Mouse (Mus musculus): ENCODE measurements around the gene Gm28051.

Gm28051 gene

DNA sequence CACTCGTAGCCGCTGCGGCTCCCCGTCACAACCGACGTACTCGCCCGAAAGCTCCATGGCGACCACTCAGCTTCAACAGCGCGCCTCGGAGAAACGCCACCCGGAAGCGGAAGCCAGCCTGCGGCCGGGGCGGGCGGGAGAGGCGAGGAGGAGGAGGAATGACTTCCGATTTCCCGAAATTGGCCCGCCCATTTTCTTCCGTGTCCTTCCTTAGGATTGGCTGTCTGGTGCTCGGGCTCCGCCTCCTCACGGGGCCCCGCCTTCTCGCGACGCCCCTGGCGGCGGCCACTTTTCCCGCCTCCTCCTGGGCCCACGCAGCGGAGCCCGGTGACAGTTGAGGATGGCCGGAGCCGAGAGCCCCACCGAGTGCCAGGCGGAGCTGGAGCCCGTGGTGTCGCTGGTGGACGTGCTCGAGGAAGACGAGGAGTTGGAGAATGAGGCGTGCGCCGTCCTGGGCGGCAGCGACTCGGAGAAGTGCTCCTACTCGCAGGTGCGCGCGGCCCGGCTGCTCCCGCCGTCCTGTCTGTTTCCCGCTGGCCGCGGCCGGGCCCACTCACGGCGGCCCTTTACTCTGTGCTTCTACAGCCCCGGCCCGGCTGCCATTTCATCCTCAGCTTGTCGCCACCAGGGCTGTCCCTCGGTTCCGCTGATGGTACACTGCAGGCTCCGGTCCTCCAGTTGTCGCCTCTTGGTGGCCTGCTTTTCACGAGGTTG is at the start of gene Gm28051, which contains the start of the genes Gon7 and Ubr7:
Gm28051 (minus strand) TSS at position 77 of the 714 bp plus-strand sequence.
Gon7 (minus strand) TSS at position 115 of the 714 bp plus-strand sequence.
Ubr7 (plus strand) TSS at position 279 of the 714 bp plus-strand sequence.
- TF ChIP-seq GATA4 (IDR thresholded peaks at IDR 0.05; ENCODE audit: insufficient replicate concordance, low read length), result no peak

- TF ChIP-seq GATA4 (IDR thresholded peaks at IDR 0.05; ENCODE audit: insufficient replicate concordance, low read length), result no peak
These were observed 42.0 kb upstream of the Gm28051 start for GRCm38 (mm10) chr12:102799528-102799927.

- no peak for TF ChIP-seq GATA4 (IDR thresholded peaks at IDR 0.05; ENCODE audit: insufficient replicate concordance, low read length)
These were observed 30.4 kb upstream of the Gm28051 start for GRCm38 (mm10) chr12:102787927-102788326.

DNA sequence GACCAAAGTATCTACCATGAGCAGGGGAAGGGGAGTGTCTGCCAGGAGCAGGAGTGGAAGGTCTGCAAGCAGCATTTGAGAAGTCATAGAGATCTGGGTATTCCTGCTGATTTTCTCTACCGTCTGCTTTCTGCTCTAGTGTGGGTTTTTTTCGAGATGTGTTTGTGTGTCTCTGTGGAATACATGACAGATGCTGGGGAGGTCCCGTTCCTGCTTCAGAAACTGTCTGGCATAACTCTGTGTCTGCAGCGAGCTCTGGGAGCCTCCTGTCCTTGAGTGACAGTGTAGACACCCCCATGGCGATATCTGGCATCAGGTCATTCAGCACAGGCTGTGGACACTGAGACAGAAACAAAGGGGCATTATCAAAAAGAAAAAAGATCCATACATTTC is 28.0 kb upstream of the Gm28051 start:
- no peak for TF ChIP-seq GATA4 (IDR thresholded peaks at IDR 0.05; ENCODE audit: insufficient replicate concordance, low read length)

DNA sequence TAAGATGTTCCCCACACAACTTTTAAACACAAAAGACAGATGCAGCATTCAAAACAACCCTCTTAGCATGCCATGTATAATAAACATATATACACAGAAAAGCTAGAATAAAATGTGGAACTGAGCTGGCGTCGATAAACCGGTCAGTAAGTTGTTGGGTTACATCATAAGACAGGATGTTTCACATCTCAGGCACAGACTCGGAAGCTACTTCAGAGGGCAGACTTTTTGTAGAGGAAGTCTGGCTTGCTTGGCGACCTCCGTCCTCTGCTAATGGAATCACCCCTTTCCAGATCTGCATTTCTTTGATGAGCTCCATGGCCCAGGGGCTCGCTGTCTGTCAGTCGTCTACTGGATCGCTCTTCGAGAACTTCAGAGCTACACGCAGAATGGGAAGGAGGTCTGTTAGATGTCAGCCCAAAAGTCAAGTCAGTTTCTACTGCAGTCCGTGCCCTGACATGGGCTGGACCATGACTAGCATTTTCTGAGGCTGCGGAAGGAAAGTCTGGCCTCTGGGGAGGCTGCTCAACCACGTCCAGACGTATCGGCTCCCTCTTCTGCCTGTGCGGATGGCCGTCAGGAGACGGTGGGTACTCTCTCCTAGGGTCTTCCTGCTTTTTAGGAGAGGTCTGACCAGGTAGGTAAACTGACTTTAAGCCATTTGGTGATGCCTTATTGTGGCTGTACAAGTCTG is 27.5 kb upstream of the Gm28051 start:
- no peak for TF ChIP-seq GATA4 (IDR thresholded peaks at IDR 0.05; ENCODE audit: insufficient replicate concordance, low read length)

- TF ChIP-seq GATA4 (IDR thresholded peaks at IDR 0.05; ENCODE audit: insufficient replicate concordance, low read length), result no peak
These were observed 25.3 kb upstream of the Gm28051 start for GRCm38 (mm10) chr12:102782841-102783240.

GRCm38 (mm10) chr12:102779452-102779851 is 21.9 kb upstream of the Gm28051 start:
- TF ChIP-seq GATA4 (IDR thresholded peaks at IDR 0.05; ENCODE audit: insufficient replicate concordance, low read length), result no peak

- no peak for TF ChIP-seq GATA4 (IDR thresholded peaks at IDR 0.05; ENCODE audit: insufficient replicate concordance, low read length)
These were observed 20.6 kb upstream of the Gm28051 start for GRCm38 (mm10) chr12:102778151-102778550.

DNA sequence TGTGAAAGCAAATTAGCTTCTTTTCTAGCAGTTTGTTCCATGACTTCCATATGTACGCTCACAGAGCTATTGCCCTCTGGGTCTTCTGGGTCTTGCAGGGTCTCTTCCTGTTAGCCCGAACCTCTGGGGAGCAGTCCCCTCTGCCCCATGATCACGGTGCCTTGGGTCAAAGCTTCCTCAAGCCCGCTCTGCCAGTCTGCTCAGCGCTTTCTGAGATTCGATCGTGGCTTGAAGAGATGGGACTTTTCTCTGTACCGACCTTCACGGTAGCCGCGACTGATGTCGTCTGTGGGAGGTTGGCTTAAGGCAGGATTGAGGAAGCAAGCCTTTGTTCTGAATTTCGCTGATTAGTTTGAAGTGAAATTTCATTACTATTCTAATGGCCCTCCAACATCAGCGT is 18.5 kb upstream of the Gm28051 start:
- no peak for TF ChIP-seq GATA4 (IDR thresholded peaks at IDR 0.05; ENCODE audit: insufficient replicate concordance, low read length)

GRCm38 (mm10) chr12:102772676-102773075 is 15.1 kb upstream of the Gm28051 start:
- no peak for TF ChIP-seq GATA4 (IDR thresholded peaks at IDR 0.05; ENCODE audit: insufficient replicate concordance, low read length)

DNA sequence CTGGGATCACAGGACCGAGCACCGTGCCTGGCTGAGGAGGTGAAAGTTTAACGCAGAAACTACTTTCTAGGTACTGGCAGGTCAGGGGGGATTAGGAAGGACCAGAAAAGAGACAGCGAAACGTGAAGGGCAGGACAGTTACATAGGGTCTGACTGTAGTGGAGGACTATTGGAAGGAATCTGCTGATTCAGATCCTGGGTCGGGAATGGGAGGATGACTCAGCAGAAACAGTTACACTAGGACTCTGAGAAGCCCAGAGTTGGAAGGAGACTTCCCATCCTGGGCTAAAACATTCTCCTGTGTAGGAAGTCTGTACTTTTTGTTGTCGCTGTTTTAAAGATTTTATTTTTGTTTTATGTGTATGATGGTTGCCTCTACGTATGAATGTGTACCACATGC is 14.0 kb upstream of the Gm28051 start:
- TF ChIP-seq GATA4 (IDR thresholded peaks at IDR 0.05; ENCODE audit: insufficient replicate concordance, low read length), result no peak

DNA sequence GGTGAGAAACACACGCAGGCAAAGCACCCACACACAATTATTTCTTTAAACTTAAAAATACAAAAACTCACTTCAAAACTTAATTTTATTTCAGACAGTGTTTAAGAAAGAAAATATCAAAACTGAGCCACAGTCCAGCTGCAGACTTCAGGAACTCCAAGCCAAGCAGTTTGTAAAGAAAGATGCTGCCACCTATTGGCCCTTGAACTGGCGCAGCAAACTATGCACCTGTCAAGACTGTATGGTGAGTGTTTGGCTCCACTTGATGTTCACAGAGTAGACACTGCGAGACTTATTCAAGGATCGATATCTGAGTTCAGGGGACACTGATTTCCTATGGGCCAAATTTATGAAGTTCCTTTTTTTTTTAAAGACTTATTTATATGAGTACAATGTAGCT is 11.4 kb upstream of the Gm28051 start:
- TF ChIP-seq GATA4 (IDR thresholded peaks at IDR 0.05; ENCODE audit: insufficient replicate concordance, low read length), result no peak

DNA sequence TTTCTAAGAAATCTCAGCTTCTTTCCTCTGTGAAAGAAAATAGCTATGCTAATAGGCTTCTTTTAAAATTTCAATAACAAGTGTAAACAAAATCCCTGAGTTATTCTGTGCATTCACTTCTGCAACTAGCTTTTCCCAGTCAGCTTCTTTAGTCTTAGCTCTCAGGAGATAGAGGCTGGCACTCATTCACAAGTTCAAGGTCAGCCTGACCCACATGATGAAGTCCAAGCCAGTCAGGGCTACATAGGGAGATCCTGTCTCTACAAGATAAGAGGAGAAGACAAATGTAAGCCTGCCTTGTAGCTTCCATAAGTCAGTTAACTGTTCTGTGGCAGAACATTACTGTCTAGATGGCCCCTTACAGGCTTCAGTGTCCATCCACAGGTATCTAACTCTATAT is 6.1 kb upstream of the Gm28051 start:
- TF ChIP-seq GATA4 (IDR thresholded peaks at IDR 0.05; ENCODE audit: insufficient replicate concordance, low read length), result no peak

- no peak for TF ChIP-seq GATA4 (IDR thresholded peaks at IDR 0.05; ENCODE audit: insufficient replicate concordance, low read length)
These were observed 4.1 kb upstream of the Gm28051 start for GRCm38 (mm10) chr12:102761668-102762067.

DNA sequence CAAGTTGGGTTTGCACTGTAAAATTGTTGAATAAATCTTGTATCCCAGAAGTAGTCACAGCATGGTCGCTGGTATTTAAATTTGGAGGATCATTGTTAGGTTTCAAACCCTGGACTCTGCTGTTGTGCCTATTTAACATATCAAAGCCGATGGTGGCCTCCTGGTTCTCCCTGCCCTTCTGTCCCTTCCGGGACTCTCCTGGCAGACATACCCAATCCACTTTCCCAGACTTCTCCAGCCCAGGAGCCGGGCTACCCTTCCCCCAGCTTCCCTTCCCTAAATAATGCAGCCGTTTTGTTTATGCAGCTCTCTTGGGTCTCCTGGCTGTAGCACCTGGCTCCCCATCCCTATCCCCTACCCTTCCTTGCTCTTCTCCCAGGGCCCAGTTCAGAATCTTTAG is 1.4 kb upstream of the Gm28051 start:
- TF ChIP-seq GATA4 (IDR thresholded peaks at IDR 0.05; ENCODE audit: insufficient replicate concordance, low read length), result no peak

DNA sequence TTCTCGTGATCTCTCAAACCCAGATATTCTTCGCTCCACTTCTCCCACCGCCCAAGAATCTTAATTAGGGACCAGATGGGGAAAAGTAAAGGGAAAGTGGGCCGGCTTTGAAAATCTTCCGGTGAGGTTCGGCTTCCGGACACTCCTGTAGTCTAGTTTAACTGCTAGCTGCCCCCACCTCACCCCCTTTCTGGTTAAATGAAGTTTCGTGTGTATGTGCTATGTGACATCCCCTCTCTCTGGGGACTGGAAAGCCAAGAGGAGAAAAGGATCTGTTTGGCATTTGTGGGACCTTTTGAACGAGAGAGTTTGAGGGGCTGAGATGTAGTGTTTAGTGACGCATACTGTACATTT is 815 bp upstream of the Gm28051 start, which contains the start of gene Gm20604:
Gm20604 (minus strand) TSS at position 270 of the 354 bp plus-strand sequence.
- TF ChIP-seq GATA4 (IDR thresholded peaks at IDR 0.05; ENCODE audit: insufficient replicate concordance, low read length), result no peak
